Mouse (Mus musculus) liver, adult 2 months (tissue): Measurements from ENCODE around the gene Ccnk. TPM values are rescaled to one million over a fixed set of nuclear protein-coding genes. Genes with fewer than 3 reads are reported as not detected.

Experiments used
- DNase-seq: peaks from one replicate; pipeline ENCODE4 v3.0.0-alpha.2; 2011; ENCODE audit warnings: low read depth, low spot score; ENCODE audit errors: extremely low read depth
- H3K27ac ChIP-seq: fragments of 200-500 bp; replicated peaks from 2 replicates; pipeline ENCODE4 v1.5.1; 2012; ENCODE audit warnings: low read depth, mild to moderate bottlenecking, control low read depth, inconsistent platforms, low read length; ENCODE audit not compliant: insufficient read depth
- H3K27me3 ChIP-seq: fragments of 200-500 bp; 2 replicates; pipeline ENCODE4 v1.6.1; 2012; ENCODE audit warnings: mild to moderate bottlenecking, moderate library complexity, low read length, inconsistent platforms; ENCODE audit not compliant: control insufficient read depth, insufficient read depth
- H3K36me3 ChIP-seq: fragments of 200-500 bp; 2 replicates; pipeline ENCODE4 v1.6.1; 2012; ENCODE audit warnings: low read length, inconsistent platforms; ENCODE audit not compliant: control insufficient read depth, insufficient read depth
- H3K4me1 ChIP-seq: fragments of 200-500 bp; 2 replicates; pipeline ENCODE4 v1.6.1; 2011; ENCODE audit warnings: low read length; ENCODE audit not compliant: control insufficient read depth, insufficient read depth
- H3K4me3 ChIP-seq: fragments of 200-500 bp; 2 replicates; pipeline ENCODE4 v1.5.1; 2011; ENCODE audit warnings: low read depth, mild to moderate bottlenecking, control low read depth, low read length, moderate library complexity; ENCODE audit not compliant: insufficient read depth
- H3K79me2 ChIP-seq: fragments of 200-500 bp; 2 replicates; pipeline ENCODE4 v1.6.1; 2012; ENCODE audit warnings: inconsistent platforms, mild to moderate bottlenecking, low read length, moderate library complexity; ENCODE audit not compliant: control insufficient read depth, insufficient read depth
- H3K9ac ChIP-seq: fragments of 200-500 bp; 2 replicates; pipeline ENCODE4 v1.6.1; 2012; ENCODE audit warnings: low read depth, mild to moderate bottlenecking, control low read depth, inconsistent platforms, low read length
- CTCF ChIP-seq: fragments of 200-500 bp; IDR thresholded peaks from 2 replicates; pipeline ENCODE4 v1.5.1; 2011; ENCODE audit warnings: low read depth, low read length, control low read depth
- POLR2A ChIP-seq: fragments of 200-500 bp; IDR thresholded peaks from 2 replicates; pipeline ENCODE4 v1.6.1; 2011; ENCODE audit warnings: low read length, control low read depth; ENCODE audit not compliant: insufficient read depth; ENCODE audit errors: extremely low read depth
- WGBS: fragments of 180-500 bp; shearing (Covaris S2); methylation state at CpG from one replicate; pipeline ENCODE4 v1.1.7; 2018; 5-methylcytosine and 5-hydroxymethylcytosine counted together
- polyA plus RNA-seq: library from polyadenylated mRNA; depleted of rRNA; stranded (reverse); fragments of >200 nt; gene quantifications from 2 replicates; pipeline ENCODE4 v1.2.3, GENCODE M21; 2012
- total RNA-seq: library from RNA; depleted of rRNA; stranded (reverse); fragments of >200 nt; gene quantifications from 2 replicates; pipeline ENCODE4 v1.2.3, GENCODE M21; 2014

Ccnk gene
- total and polyA plus RNA-seq, 2 experiments = 4.1 to 8.5 TPM

DNA sequence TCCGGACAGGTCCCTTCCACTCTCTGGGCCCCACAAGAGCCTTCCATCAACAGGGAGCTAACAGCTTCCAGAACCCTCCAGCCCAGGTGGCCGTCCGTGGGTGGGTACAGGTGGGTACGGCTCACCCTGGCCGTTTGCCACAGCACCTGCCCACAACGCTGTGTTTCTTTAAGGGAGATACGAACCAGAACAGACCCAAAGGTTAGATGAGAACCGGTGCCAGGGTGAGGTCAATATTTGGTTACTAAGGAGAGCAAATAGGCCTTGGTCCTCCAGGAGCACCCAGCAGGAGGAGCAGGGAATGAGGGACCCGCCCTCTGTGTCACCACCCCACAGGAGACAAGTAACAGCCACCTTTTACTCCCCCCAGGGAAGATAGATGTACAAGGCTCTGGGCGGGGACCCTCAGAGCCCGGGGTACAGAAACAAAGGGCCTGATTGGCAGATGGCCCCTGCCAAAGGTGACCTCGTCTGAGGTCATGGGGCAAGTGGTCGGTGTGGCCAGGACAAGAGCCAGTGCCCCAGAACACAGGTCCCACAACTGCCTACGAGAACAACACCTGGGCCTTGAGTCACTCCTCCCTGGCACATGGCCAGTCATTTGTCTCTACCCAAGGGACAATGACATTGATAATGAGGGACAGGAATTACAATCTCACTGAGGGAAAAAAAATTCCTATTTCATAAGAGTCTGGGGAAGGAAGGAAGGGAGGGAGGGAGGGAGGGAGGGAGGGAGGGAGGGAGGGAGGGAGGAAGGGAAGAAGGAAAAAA is 55.6 kb downstream of the Ccnk start:
- DNase-seq = peak; percentile 79
- TF ChIP-seq POLR2A (no peak), CTCF (0 out of 2 replicates have a peak, but pooled peaks have one; percentile 8)
- Histone ChIP-seq H3K27ac (peak overlapping the region; percentile 72), H3K4me3 (no peak overlapping the region), H3K36me3 (no peaks in the 10 kb centered on the region), H3K27me3 (no peaks in the 10 kb centered on the region), H3K79me2 (peaks cover 50% of the 10 kb centered on the region), H3K4me1 (peaks cover 27% of the 10 kb centered on the region), H3K9ac (no peak overlapping the region)
- WGBS = 22% methylated on average over 14 of the region's 14 CpGs

DNA sequence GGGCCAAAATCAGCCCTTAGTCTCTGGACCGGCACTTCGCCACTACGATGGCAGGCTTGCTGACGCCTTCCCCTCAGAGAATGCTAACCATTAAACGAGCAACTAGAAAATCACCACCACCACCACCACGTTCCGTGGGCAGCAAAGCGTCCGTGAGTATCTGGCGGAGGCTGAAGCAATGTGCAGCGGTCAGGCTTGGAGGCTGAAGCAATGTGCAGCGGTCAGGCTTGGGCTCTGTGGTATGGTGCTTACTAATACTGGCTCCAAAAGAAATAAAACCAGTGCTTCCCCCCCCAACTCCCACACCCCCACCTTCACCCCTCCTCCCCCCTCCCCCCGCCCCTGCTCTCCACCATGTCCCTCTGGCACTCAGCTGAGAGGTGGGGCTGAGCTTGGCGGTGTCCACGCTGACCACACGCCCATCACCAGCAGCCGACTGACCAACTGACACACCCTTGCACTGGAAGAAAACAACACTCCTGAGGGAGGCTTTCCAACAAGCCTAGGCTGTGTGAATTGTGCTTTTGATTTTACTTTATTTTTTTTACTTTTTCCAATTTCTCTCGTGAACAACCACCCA is 56.7 kb downstream of the Ccnk start:
- Histone ChIP-seq H3K4me1 (peaks cover 31% of the 10 kb centered on the region), H3K9ac (no peak overlapping the region; the same call in 1 of the 2 replicates), H3K27me3 (no peaks in the 10 kb centered on the region), H3K4me3 (no peak overlapping the region), H3K27ac (0 out of 2 replicates have a peak overlapping the region, but pooled peaks have one; percentile 8), H3K79me2 (peaks cover 48% of the 10 kb centered on the region), H3K36me3 (no peaks in the 10 kb centered on the region)
- TF ChIP-seq POLR2A (no peak), CTCF (no peak)
- WGBS = 71% methylated on average over 18 of the region's 18 CpGs
- DNase-seq = no peak

DNA sequence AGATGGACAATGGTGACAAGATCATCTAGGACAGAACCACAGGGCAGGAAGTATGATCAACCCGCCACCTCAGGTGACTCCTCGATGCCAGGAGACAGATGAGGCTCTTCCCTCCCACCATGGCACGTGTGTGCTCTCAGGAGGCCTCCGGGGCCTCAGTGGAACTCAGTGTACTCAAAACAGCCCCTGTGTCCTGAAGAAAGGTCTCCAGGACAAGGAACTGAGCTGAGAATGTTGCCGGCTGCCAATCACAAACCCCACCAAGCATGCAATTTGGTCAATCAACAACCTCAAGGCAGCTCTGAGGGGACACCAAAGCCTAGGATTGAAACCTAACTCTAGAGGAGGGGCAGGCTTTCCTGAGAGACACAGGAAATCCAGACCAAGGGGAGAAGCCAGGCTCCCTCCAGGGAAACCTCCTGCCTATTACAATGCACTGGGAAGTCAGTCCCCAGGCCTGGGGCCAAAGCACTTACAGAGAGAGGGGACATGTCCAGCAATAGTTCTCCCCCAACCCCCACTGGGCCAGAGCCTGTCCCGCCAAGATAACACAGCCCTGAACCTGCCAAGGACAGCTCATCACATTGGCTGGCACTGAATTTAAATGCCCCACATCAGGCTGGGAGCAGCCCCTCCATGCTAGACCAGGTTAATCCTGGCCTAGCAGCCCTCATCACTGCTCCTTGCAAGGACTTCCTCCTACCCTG is 58.1 kb downstream of the Ccnk start:
- no peaks in the 10 kb centered on the region for H3K36me3 ChIP-seq
- no peak overlapping the region for H3K4me3 ChIP-seq
- peaks cover 43% of the 10 kb centered on the region for H3K79me2 ChIP-seq
- TF ChIP-seq POLR2A (no peak), CTCF (no peak)
- H3K27ac ChIP-seq = no peak overlapping the region
- 74% methylated on average over 6 of the region's 6 CpGs for WGBS
- no peak for DNase-seq
- H3K9ac ChIP-seq = no peak overlapping the region
- H3K27me3 ChIP-seq = no peaks in the 10 kb centered on the region
- peaks cover 29% of the 10 kb centered on the region for H3K4me1 ChIP-seq

GRCm38 (mm10) chr12:108238395-108239035 is 59.1 kb downstream of the Ccnk start:
- 92% methylated on average over 17 of the region's 17 CpGs for WGBS
- Histone ChIP-seq H3K79me2 (peaks cover 40% of the 10 kb centered on the region), H3K4me3 (no peak overlapping the region), H3K27me3 (no peaks in the 10 kb centered on the region), H3K36me3 (no peaks in the 10 kb centered on the region), H3K27ac (no peak overlapping the region), H3K9ac (no peak overlapping the region), H3K4me1 (peaks cover 29% of the 10 kb centered on the region)
- DNase-seq = no peak
- TF ChIP-seq POLR2A (no peak), CTCF (no peak)

GRCm38 (mm10) chr12:108239441-108239840 is 60.1 kb downstream of the Ccnk start:
- peak; percentile 83 for DNase-seq
- no peak overlapping the region for H3K4me3 ChIP-seq
- peaks cover 46% of the 10 kb centered on the region for H3K79me2 ChIP-seq
- no peak overlapping the region for H3K27ac ChIP-seq
- TF ChIP-seq CTCF (no peak), POLR2A (no peak)
- no peak overlapping the region for H3K9ac ChIP-seq
- peaks cover 31% of the 10 kb centered on the region for H3K4me1 ChIP-seq
- H3K36me3 ChIP-seq = no peaks in the 10 kb centered on the region
- no peaks in the 10 kb centered on the region for H3K27me3 ChIP-seq
- 16% methylated on average over 5 of the region's 5 CpGs for WGBS
